Mouse (Mus musculus): ENCODE data around the gene Pde11a.

Pde11a gene

DNA sequence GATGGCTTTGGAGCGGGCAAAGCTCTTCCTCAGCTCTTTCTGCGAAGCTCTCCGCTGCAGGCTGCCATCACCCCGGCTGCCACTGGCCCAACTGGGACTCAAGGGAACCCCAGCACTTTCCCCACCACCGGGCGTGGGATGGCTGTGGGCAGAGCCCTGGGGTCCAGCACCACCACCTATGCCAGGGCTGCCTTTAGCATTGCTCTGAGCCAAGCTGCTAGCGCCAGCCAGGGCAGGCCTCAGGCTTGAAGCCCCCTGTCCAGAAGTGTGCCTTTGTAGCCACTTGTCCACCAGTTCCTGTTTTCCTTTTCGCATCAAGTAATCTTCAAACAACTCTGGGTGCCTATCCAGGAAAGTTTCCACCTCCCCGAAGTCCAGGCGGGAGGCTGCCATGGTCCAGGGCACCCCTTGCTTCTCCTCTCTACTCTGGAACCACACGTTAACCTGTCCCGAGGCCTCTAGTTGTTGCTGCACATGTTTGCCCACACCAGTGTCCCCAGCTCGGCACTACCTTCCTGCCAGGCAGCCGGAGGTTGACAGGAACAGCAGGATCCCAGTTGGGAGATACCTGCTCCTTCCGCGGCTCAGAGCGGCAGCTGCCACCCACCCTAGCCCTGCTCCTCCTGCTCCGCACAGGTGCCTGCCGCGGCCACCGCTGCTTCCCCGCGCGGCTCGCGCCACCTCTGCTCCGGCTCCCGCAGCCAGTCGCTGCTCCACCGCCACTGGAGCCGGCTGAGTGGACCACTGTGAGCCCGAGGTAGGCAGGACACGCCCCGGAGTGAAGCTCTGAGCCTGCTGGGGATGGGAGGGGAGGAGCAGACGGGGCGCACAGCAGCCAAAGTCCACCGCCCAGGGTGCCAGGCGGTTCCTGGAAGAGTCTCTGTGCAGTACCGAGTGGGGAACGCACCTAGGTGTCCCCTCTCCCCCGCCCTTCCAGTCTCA lies at the start of gene Pde11a:
Pde11a (minus strand) TSS at position 560 of the 942 bp plus-strand sequence.
- DNase-seq (ENCODE audit: low spot score): peak; percentile 15

DNA sequence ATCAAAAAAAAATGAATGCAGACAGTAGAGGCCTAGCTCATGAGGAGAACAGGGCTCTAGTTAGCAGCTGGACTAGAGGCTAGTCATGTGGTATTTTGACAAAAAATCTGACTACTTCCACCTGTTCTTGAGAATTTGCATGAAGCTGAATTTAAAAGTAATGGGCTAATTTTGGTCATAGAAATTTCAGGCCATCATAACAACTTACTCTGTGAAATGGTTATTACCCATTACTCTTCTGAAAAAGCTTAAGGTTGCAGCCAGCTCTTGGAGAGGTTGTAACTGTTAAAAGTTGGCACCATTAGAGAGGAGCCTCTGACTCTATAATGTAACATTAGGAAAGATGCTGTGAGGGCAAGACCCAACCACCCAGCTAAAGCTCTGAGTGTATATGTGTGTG lies 48.0 kb upstream of the Pde11a start:
- no peak for DNase-seq (ENCODE audit: low spot score)

DNA sequence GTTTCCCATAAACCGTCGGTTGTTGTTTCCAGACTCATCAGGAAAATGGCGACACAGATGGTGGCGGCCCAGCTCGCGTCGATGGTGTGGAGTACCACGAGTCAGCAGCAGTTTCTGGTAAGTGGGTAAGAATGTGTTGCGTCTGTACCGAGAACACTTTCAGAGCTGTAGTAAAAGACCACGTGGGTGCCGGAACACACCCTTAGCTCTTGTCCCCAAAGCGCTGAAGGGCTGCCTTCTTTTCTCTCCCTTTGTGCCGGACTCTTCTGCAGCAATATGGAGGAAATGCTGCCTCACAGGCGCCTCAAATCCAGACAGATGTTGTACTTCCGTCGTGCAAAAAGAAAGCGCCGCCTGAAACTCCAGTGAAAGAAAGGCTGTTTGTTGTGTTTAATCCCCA lies 40.1 kb upstream of the Pde11a start:
- DNase-seq (ENCODE audit: low spot score): no peak

DNA sequence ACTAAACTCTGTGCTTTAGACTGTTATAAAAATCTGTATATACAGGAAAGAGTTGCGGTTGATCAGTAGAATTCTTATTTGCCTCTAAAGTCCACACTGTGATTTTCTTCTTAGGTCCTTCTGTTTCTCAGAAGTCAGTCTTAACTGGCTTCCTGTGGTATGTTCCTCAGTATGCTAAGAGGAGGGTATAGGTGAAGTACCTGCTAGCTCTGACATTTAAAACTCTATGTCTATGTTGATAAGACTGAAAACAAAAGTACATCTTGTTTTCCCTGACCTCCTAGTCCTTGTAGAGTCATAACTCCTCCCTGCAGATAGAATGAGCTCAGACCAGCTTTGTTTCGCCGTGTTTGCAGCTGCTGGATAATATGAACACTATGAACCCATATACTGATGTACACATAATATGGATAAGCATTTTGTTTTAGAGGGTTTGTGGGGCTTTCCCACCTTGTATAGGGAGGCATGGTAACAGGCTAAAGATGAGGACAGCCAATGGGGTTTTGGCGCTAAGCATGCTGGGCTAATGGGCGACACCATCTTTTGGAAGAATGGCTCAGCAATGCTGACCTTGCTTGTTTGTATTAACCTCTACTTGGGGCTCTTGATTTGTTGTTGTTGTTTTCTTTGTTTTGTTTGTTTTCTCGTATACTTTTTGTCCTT lies 36.1 kb upstream of the Pde11a start:
- DNase-seq (ENCODE audit: low spot score): no peak

DNA sequence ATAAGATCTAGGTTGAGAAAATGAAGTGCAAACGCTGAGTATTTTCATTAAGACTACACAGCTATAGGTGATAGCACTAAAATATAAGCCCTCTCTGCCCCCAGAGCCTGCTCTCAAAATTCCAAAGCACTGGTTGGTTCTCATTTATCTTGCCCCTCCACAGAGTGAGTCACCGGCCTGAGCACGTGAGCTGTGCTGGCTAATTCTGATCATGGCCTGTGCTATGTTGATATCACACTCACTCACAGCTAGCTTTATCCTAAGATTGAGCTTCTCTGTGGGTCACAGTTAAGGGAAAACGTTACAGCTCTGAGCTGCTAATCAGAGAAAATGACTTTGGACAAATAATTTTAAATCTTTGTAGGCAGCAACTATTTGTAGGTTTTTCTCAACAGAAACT lies 33.7 kb upstream of the Pde11a start:
- DNase-seq (ENCODE audit: low spot score): no peak

DNA sequence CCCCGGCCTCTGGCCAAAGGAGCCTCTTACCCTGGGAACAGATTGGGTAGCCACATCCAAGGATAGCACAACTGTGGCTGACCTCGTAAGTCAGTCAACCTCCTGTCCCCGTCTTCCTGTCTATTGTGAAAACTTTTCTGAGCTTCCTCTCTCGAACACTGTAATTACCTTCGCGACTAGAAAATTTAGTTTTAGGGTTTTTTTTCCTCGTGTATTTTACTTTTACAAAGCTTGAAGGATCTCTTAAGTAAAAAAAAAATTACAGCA lies 32.0 kb upstream of the Pde11a start:
- DNase-seq (ENCODE audit: low spot score): no peak

DNA sequence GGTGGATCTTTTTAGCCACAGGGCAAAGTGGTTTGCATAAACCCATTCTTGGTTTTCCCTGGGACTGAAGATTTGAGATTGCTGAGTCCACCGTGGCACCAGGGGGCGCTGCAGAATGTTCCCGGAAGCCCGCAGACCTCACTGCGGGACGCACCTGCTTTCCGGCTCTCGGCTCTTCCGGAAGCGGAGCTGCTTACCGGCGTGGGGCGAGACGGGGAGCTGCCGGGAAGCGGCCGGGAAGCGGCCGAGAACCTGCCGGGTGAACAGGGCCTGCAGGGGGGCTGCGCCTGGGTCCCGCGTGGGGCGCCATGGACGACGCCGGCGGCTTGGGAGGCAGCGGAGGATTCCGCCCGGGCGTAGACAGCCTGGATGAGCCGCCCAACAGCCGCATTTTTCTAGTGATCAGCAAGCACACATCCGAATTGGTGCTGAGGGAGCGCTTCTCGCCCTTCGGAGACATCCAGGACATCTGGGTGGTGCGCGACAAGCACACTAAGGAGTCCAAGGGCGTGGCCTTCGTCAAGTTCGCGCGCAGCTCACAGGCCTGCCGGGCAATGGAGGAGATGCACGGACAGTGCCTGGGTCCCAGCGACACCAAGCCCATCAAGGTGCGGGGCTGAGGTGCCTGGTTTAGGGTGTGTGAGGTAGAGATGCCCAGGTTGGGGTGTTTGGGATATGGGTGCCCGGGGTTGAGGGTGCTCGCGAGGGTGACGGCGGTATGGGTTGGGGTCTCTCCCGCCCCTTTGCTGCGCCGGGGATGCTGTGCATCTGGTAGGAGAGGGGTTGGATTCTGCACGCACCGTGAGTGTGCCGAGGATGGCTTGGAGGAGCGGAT lies 31.5 kb upstream of the Pde11a start, which contains the start of gene Rbm45:
Rbm45 (plus strand) TSS at position 164 of the 835 bp plus-strand sequence.
- DNase-seq (ENCODE audit: low spot score): peak; percentile 86

DNA sequence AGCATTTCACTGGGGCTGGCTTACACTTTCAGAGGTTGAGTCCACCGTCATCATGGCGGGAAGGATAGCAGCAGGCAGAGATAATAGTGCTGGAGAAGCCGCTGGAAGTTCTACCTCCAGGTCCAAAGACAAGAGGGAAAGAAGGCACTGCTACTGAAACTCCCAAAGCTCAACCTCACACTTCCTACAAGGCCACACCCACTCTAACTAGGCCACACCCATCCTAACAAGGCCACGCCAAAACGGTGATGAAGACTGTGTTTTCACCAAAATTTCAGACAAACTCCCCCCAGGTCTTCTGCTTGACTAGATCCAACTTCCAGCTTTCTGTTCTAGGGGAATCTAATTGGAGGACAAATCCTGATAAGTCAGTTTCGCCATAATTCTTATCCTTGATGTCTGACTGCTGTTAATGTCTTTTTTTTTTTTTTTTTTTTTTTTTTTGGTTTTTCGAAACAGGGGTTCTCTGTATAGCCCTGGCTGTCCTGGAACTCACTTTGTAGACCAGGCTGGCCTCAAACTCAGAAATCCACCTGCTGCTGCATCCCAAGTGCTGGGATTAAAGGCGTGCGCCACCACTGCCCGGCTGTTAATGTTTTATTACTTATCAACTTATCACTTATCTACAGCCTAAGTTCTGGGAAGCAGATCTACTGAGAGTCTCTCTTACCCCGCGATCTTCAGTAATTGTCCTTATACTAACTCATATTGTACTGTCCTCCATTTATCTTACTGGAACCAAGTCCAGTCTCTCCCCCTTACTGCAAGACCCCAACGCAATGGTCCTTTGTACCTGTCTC lies 30.5 kb upstream of the Pde11a start:
- no peak for DNase-seq (ENCODE audit: low spot score)

DNA sequence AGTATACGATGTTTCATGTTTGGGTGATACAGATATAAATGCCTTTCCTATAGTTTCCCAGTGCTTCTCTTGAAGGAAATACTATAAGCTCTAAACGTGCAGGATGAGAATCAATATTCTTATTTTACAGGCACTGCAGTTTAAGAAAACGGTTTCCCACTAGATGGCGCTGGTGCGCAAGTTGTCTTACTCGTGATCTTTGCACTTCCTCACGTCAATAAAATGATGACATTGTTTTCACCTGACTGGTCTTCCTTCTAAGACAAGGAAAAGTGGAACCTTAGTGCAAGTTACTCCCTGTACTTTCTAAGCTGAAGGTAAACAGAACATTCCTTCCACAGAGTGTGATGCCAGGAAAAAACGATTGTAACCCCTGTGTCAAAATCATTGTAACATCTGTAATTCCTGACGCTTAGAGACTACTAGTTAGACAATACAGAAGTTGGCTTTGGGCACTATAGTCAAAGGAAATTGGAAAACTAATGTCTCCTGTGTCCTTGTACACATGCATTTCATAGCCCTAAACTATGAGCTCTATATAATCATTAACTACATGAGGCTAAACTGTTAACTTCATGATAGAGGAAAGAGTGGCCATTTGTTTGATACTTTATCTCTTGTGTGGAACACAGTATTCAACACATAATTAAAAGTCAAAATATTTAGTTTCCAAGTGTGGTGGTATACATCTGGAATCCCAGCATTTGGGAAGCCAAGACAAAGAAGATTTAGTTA lies 28.8 kb upstream of the Pde11a start:
- peak; percentile 55 for DNase-seq (ENCODE audit: low spot score)

DNA sequence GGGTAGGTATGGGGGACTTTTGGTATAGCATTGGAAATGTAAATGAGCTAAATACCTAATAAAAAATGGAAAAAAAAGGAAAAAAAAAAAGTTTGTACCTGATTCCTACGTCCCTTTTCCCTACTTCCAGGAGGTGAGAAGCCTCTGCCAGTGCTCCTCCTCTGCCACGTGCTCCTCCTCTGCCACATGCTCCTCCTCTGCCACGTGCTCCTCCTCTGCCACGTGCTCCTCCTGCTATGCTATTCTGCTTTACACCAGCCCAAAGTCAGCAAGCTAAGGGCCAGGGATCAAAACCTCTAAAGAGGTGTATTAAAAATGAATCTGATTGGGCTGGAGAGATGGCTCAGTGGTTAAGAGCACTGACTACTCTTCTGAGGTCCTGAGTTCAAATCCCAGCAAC lies 27.2 kb upstream of the Pde11a start:
- DNase-seq (ENCODE audit: low spot score): no peak

DNA sequence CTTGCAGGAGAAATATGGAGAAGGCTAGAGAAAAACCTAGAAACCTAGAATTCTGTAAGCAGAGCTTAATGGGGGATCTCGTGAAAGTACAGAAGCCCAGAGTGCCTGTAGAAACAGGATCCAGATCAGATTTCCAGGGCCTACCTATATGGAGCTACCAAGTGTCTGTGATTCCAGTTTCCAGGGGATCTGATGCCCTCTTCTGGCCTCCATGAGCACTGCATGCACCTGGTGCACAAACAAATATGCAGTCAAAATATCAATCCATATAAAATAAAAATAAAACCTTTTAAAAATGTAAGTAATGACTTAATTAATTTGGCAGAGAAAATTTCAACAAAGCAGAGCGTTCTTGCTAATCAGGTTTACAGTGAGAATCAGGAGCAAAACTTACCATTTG lies 23.5 kb upstream of the Pde11a start:
- no peak for DNase-seq (ENCODE audit: low spot score)

DNA sequence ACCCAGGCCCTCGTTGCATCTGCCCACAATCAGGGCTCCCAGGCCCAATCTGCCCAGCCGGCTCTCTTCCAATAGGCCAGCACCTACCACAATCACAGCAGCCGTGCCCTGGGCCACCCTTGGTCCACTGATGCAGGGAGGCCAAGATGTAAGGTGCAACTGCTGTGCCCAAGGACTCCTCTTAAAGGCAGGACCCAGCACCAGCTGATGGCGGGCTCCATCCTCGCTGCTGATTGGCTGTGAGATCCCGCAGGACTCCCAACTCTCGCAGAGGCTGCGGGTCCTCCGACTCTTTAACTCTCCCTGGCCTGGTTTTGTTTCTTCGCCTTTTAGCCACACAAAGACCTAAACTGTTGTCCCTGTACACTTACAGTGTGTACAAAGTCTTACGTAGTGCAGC lies 21.7 kb upstream of the Pde11a start, which contains the start of gene Cyct:
Cyct (minus strand) TSS at position 225 of the 400 bp plus-strand sequence.
- DNase-seq (ENCODE audit: low spot score): peak; percentile 68

DNA sequence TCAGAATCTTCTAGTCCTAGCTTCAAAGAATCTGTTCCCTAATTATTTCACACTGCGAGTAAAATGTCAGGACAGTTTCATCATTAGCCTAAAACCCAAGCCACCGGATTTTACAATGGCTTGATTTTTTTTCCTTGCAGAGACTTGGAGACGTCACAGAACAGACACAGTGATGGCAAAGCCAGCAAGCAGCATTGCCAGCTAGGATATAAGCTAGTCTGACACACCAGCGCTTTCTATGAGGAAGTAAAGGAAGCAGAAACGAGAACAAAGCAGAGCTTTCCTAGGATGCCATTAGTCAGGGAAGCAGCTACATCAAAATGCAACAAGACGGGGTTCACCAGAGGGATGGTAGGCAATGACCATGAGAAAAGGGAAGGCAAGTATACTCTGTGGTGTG lies 9.3 kb upstream of the Pde11a start:
- DNase-seq (ENCODE audit: low spot score): no peak

DNA sequence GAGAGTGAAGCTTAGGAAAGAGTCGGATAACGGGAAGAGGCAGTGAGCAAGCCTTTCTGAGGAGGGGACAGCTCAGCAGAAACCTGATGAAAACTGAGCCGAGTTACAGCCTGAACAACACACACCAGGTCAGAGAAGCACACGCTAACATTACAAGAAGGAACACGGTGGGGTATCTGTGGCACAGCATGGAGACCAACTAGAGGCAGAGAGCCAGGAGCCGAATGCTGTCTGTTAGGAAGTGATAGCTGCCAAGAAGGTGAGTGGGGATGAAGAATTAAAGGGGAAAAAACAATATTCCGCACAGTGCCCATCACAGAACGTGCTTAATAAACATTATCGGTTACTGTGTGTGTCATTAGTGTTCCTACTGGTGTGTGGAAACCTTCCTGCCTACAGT lies 3.6 kb upstream of the Pde11a start:
- no peak for DNase-seq (ENCODE audit: low spot score)

DNA sequence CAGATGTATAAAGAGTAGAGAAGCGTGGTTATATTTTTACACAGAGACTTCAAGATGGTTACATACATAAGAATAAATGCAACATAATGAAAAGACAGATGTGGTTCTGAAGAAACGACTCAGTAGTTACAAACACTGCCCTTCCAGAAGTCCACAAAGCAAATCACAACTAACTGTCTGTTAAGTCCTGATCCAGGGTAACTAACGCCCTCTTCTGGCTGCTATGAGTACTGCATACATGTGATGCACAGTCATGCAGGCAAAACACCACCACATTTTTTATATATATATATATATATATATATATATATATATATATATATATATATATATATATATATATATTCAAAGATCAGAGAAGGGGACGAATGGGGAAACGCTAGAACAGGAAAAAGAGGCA lies 4.0 kb downstream of the Pde11a start:
- no peak for DNase-seq (ENCODE audit: low spot score)

DNA sequence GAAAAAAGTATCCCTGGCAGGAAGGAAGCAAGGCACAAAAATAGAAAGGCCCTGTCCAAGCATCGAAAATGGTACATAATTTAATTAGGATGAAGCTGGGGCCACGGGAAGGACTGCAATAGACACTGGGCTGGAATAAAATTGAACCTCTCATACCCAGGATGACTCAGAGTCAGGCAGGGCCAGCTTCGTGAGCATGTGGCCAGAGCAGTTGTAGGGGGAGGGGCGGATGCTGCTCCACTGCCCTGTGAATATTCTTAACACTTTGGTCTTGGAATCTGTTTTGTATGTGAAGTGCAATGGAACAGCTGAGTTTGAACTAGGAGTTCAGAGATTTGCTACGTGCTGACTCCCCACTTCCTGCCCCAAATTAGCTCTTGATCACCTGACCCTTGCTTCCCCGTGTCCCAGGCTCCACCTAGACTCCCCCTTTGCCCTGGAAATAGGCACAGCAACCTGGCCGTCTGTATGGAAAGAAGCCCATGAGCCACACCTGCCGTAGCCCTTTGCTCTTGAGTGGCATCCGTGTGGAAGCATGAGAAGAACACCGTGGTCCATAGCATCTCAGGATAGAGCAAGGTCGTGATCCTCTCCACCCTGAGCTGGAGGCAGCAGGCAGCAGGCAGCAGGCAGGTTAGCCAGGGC lies 6.3 kb downstream of the Pde11a start:
- no peak for DNase-seq (ENCODE audit: low spot score)

DNA sequence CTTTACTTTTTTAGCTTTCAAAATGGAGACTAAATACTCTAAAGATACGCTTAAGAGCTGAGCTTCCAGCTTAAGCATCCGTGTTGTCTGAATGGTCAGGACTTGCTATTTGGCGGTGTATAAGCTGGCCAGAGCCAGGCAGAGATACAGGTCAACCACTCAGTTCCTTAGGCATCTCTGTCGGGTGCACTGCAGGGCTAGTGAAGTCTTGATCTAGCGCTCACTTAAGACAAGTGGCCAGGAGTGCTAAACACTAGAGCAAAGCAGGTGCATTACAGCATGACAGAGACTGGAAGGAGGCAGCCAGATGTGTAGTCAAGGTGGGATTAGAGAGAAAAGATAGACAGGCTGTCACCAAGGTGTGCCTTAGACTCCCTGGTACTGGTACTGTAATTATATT lies 8.5 kb downstream of the Pde11a start:
- DNase-seq (ENCODE audit: low spot score): no peak

DNA sequence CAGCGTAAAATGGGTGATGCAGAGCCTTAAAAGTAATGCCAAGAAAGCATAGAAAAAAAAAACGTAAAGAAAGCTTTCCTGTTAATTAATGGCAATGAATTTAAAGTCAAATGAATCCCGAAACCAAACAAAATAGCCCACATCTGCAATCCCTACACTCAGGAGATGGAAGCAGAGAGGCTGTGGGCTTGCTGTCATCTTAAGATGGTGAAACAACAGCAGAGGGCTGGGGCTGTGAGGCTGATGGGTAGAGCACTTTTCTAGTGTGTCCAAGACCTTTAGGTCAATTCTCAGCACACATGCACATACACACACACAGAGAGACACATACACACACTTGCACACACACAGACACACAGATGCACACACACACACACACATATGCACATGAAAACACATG lies 12.4 kb downstream of the Pde11a start:
- no peak for DNase-seq (ENCODE audit: low spot score)

DNA sequence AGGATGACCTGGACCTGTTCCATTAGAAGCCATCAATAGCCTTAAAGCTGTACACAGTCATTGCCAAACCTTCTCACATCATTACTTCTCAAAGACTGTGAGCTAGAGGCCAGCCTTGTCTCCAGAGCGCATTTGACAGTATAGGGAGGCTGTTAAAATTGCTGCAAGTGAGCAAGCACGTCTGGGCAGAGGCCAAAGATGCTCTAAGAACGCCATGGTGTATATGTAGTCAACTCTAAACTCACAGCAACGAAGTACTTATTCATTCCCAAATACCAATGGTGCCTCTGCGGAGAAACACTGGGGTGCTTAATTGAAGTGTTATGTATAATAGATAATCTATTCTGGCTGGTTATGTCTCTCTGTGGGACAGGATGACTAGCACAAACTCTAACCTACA lies 14.1 kb downstream of the Pde11a start:
- DNase-seq (ENCODE audit: low spot score): no peak

DNA sequence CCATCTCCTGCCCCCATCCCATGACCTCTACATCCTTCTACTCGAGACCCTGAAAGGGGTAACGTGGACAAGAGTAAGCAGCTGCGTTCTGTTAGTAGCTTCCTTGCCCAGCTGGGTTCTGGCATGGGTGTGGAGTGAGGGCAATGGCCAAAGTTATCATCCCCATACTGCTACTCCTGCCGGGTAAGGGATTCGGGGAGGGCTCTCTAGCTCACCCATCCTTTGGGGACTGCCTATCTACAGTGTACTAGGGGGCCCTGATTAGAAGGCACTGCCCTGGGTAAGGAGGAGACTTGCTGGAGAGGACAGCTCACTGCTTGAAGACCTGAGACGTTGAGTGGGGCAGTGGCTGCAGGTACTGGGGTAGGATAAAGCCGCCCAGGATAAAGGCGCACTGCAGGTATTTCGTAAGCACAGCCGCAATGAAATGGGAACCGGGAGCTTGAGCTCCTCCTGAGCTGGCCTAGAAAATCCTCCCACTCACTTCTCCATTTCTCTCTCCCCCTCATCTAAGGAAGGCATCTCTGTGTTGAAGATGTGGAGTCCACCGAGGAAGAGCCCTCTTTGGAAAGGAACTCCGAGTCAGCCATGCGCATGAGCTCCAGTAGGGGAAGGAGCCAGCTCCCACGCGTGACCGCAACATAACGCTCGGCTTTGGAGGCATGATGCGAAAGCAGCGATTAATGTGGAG lies 15.2 kb downstream of the Pde11a start:
- no peak for DNase-seq (ENCODE audit: low spot score)
